Mouse (Mus musculus): ENCODE data around the gene Rbp3. TPM values are rescaled to one million over a fixed set of nuclear protein-coding genes. Genes with fewer than 3 reads are reported as not detected.

Rbp3 gene
- total RNA-seq (2014; rRNA removed) = 0.29 and 0.46 TPM in 2 replicates
- polyA plus RNA-seq (2015; fragmentation: Nextera tagmentation; extraction: Ambion mirVana) = 0.16 and 0.34 TPM in 2 replicates

DNA sequence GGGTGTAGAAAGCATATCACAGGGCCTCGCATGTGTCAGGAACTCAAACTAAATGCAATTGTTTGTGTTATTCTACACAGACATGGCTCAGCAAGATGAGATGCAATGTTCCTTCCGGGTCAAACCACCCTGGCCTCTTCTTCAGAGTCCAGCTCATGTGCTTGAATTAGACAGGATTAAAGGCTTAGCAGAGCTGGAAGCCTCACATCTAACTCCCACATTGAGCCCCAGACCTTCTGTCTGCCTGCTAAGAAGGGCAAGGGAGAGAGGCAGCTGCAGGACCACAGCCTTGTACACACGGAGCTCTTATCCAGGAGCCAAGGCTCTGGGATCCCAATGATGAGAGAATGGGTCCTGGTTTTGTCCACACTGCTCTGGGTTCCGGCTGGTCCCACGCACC, at the start of gene Rbp3:
TSS of gene Rbp3 (plus strand) at position 243 of the 400 bp plus-strand sequence.
- Histone ChIP-seq H3K4me2 (ENCODE audit: low read depth) (no peak within 1 kb of the TSS), H3K4me1 (ENCODE audit: insufficient read depth) (no peaks in the 10 kb centered on the region), H3K9ac (no peak within 1 kb of the TSS), H3K4me3 (ENCODE audit: low read depth, low read length) (no peak within 1 kb of the TSS), H3K36me3 (ENCODE audit: insufficient read depth) (no peaks in the 10 kb centered on the region), H3K9me3 (ENCODE audit: low read length) (no peaks in the 10 kb centered on the region), H3K27me3 (ENCODE audit: insufficient read depth, low read length) (no peaks in the 10 kb centered on the region), H3K27ac (ENCODE audit: low read depth, low read length) (no peak within 1 kb of the TSS)
- TF ChIP-seq CTCF (IDR thresholded peaks at IDR 0.05; ENCODE audit: low read depth) = no peak
- DNase-seq (no peak), ATAC-seq (no peak)
- 80% methylated on average over 5 of the region's 5 CpGs for WGBS

DNA sequence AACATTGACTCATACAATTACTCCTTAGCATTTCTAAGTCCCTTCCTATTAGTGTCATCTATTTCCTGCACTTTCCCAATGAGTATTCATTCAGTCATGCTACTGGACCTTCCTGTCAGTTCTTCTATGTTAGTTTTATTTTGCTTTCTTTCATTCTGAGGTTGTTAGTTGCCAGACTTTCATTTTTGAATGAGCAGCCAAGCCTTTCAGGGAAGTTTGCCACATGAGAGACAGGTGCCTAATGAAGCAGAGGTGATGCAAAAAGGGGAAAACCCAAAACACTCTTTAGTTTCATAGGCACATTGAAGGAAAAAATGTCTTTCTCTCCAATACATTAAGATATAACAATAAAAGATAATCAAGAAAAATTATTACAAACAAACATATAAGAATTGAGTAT, 49.0 kb upstream of the Rbp3 start:
- Histone ChIP-seq H3K9me3 (ENCODE audit: low read length) (no peaks in the 10 kb centered on the region), H3K27ac (ENCODE audit: low read depth, low read length) (no peak overlapping the region), H3K4me1 (ENCODE audit: insufficient read depth) (no peaks in the 10 kb centered on the region), H3K27me3 (ENCODE audit: insufficient read depth, low read length) (no peaks in the 10 kb centered on the region), H3K4me3 (ENCODE audit: low read depth, low read length) (no peak overlapping the region), H3K36me3 (ENCODE audit: insufficient read depth) (no peaks in the 10 kb centered on the region), H3K4me2 (ENCODE audit: low read depth) (no peak overlapping the region), H3K9ac (no peak overlapping the region)
- ATAC-seq (no peak), DNase-seq (no peak)
- no peak for TF ChIP-seq CTCF (IDR thresholded peaks at IDR 0.05; ENCODE audit: low read depth)

DNA sequence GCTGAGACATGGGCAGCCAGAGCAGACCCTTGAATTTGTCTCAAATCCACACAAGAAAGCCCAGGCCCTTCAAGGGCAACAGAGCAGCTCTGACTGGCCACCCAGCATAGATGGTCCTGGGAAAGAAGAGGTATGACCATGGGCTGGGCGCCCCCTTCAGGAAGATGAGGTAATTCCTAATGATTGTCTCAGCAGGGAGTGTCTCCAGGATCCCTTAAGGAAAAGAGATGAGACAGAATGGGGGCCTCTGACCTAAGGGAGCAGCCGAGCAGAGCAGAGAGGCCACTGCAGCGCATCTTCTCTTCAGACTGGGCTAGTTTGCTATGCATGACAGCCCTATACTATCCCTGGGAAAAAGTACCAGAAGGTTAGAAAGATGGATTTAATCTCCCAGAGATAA, 40.1 kb upstream of the Rbp3 start:
- Histone ChIP-seq H3K27ac (ENCODE audit: low read depth, low read length) (no peak overlapping the region), H3K9me3 (ENCODE audit: low read length) (no peaks in the 10 kb centered on the region), H3K36me3 (ENCODE audit: insufficient read depth) (no peaks in the 10 kb centered on the region), H3K4me3 (ENCODE audit: low read depth, low read length) (no peak overlapping the region), H3K4me2 (ENCODE audit: low read depth) (no peak overlapping the region), H3K27me3 (ENCODE audit: insufficient read depth, low read length) (no peaks in the 10 kb centered on the region), H3K4me1 (ENCODE audit: insufficient read depth) (no peaks in the 10 kb centered on the region), H3K9ac (no peak overlapping the region)
- no peak for ATAC-seq
- 40% methylated on average over 3 of the region's 3 CpGs for WGBS
- peak; percentile 51 for TF ChIP-seq CTCF (IDR thresholded peaks at IDR 0.05; ENCODE audit: low read depth)
- no peak for DNase-seq

DNA sequence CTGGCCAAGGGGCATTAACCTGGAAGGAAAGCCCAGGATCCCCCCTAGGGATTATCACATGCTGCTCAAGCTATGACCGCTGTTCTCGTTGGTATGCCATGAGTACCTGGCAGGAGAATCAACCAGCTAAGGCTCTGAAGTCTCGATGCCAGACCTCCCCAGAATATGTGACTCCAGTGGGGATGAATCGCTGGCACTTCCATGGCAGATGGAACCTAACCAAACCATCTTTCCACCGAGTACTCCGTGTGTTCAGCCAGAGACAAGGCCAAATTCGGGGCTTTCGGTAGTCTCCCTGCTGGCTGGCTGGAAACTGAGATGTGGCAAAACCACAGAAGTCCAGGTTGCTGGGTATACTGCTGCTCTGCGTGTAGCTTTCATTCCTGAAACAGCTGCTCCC, 39.6 kb upstream of the Rbp3 start:
- no peak for TF ChIP-seq CTCF (IDR thresholded peaks at IDR 0.05; ENCODE audit: low read depth)
- Histone ChIP-seq H3K27me3 (ENCODE audit: insufficient read depth, low read length) (no peaks in the 10 kb centered on the region), H3K27ac (ENCODE audit: low read depth, low read length) (no peak overlapping the region), H3K36me3 (ENCODE audit: insufficient read depth) (no peaks in the 10 kb centered on the region), H3K9ac (no peak overlapping the region), H3K4me2 (ENCODE audit: low read depth) (no peak overlapping the region), H3K9me3 (ENCODE audit: low read length) (no peaks in the 10 kb centered on the region), H3K4me1 (ENCODE audit: insufficient read depth) (no peaks in the 10 kb centered on the region), H3K4me3 (ENCODE audit: low read depth, low read length) (no peak overlapping the region)
- DNase-seq (no peak), ATAC-seq (no peak)
- WGBS = 79% methylated on average over 9 of the region's 9 CpGs

DNA sequence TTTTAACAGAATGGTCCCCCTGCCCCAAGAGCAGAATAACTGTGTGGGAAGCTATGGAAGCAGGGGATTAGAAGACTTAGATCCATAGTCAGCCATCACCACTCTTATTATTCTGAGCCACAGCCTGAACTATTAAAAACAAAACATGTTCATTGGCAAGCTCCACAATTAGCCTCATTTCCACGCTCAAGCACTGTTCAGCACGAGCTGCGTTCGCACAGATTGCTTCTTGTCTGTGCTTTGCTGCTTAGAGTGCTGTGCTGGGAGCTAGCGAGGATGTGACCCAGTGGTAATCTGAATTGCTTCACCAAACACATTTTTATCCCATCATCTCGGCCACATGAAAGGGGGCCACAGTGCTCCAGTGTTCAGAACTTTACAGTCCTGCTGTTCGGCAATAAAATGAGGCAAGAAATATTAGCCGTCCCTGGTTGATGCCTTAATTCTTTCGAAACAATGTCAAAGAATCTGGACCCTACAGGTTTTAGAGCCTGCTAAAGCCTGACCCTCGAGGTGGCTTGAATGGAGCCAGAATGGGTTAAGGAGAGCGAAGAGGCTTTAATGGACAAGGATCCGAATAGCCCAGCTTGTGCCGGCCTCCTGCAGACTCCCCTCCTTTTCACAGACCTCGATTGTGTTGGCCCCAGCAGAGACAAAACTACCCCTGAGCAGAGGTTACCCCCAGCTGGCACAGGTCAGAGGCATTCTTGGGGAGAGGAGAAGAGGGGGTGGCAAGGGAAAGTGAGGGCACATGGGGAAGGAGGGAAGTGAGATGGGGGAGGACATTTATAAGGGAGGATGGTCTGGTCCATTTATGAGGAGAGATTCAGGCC, 32.9 kb upstream of the Rbp3 start:
- WGBS = 7% methylated on average over 14 of the region's 14 CpGs
- Histone ChIP-seq H3K4me1 (ENCODE audit: insufficient read depth) (no peaks in the 10 kb centered on the region), H3K27me3 (ENCODE audit: insufficient read depth, low read length) (peaks cover 9% of the 10 kb centered on the region), H3K36me3 (ENCODE audit: insufficient read depth) (no peaks in the 10 kb centered on the region), H3K4me2 (ENCODE audit: low read depth) (no peak overlapping the region), H3K9me3 (ENCODE audit: low read length) (no peaks in the 10 kb centered on the region), H3K9ac (no peak overlapping the region), H3K4me3 (ENCODE audit: low read depth, low read length) (no peak overlapping the region), H3K27ac (ENCODE audit: low read depth, low read length) (no peak overlapping the region)
- TF ChIP-seq CTCF (IDR thresholded peaks at IDR 0.05; ENCODE audit: low read depth) = no peak
- ATAC-seq = peak; percentile 61
- peak; percentile 68 for DNase-seq

DNA sequence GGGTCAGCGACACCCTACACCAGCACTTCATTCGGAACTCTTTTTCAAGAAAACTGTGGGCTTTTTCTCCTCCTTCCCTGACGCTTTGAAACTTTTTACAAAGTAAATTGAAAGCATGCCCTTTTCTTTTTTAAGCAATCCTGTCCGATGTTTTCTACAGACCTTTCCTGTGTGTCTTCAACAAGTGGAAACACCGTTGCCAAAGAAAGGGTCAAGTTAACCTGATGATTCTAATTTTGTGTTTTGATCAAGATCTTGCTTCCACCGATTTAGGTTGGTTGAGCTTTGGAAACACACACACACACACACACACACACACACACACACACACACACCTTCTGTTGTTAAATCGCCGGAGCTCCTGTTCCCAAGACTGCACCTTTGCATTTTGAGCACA, 31.0 kb upstream of the Rbp3 start:
- Histone ChIP-seq H3K4me1 (ENCODE audit: insufficient read depth) (no peaks in the 10 kb centered on the region), H3K27me3 (ENCODE audit: insufficient read depth, low read length) (peaks cover 9% of the 10 kb centered on the region), H3K36me3 (ENCODE audit: insufficient read depth) (no peaks in the 10 kb centered on the region), H3K9ac (peak overlapping the region; percentile 49; the same call in 1 of the 2 replicates), H3K27ac (ENCODE audit: low read depth, low read length) (no peak overlapping the region), H3K4me3 (ENCODE audit: low read depth, low read length) (peak overlapping the region; percentile 55), H3K4me2 (ENCODE audit: low read depth) (peak overlapping the region; percentile 89), H3K9me3 (ENCODE audit: low read length) (no peaks in the 10 kb centered on the region)
- no peak for ATAC-seq
- no peak for DNase-seq
- TF ChIP-seq CTCF (IDR thresholded peaks at IDR 0.05; ENCODE audit: low read depth) = no peak
- 13% methylated on average over 8 of the region's 8 CpGs for WGBS

All from forebrain, postnatal 0 days (tissue).